Mouse (Mus musculus) brain, embryonic 14.5 days (tissue): Measurements from ENCODE around the gene Slco1a5.

Experiments
- CTCF ChIP-seq: fragments of 200-500 bp; IDR thresholded peaks from 2 replicates; pipeline ENCODE4 v1.5.1; 2012; ENCODE audit warnings: inconsistent platforms, mild to moderate bottlenecking, moderate library complexity, borderline replicate concordance; ENCODE audit not compliant: insufficient read depth, insufficient read length; ENCODE audit errors: extremely low read depth
- POLR2A ChIP-seq: fragments of 200-500 bp; IDR thresholded peaks from 2 replicates; pipeline ENCODE4 v1.6.1; 2012; ENCODE audit warnings: mild to moderate bottlenecking, inconsistent platforms, borderline replicate concordance; ENCODE audit not compliant: poor library complexity, insufficient read depth, insufficient read length, severe bottlenecking; ENCODE audit errors: extremely low read depth

DNA sequence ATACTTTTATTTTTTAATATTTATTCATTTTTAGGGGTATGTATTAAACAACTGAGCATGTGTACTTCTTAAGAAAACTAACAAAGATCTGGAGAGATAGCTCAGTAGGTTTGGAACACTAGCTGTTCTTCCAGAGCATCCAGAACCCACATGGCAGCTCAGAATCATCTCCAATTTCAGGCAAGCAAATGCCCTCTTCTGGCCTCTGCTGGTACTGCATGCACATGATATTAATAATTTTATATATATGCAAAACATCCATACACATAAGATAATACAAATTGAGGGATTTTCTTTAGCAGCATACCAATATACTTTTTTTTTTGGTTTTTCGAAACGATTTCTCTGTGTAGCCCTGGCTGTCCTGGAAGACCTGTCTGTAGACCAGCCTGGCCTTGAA is 20.8 kb upstream of the Slco1a5 start:
- TF ChIP-seq CTCF (peak; percentile 62; the same call in 1 of the 2 replicates), POLR2A (no peak)
